9 mouse cellular contexts compared by ENCODE assay signal in the genomic region with DNA sequence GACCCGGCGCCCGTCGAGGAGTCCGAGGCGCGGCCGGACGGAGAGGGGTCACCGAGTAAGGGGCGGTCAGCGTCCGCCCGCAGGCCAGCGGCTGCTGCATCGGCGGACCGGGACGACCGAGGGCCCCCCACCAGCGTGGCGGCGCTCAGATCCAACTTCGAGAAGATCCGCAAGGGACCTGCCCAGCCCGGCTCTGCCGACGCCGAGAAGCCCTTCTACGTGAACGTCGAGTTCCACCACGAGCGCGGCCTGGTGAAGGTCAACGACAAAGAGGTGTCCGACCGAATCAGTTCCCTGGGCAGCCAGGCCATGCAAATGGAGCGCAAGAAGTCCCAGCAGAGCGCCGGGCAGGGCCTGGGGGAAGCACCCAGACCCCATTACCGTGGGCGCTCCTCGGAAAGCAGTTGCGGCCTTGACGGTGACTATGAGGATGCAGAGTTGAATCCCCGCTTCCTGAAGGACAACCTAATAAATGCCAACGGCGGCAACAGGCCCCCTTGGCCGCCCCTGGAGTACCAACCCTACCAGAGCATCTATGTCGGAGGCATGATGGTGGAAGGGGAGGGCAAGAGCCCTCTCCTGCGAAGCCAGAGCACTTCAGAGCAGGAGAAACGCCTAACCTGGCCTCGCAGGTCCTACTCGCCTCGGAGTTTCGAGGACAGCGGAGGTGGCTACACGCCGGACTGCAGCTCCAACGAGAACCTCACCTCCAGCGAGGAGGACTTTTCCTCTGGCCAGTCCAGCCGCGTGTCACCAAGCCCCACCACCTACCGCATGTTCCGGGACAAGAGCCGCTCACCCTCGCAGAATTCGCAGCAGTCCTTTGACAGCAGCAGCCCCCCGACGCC. TPM values are rescaled to one million over a fixed set of nuclear protein-coding genes. Genes with fewer than 3 reads are reported as not detected.
DNase-seq lines count a peak whose midpoint lies in the region; ATAC-seq and TF ChIP-seq lines count a peak whose summit lies in the region.
"Had no signal": no experiment of that assay in that cellular context is flagged by ENCODE, and none has a peak within 500 bp of the region (broad histone marks: within the 10 kb centered on the region; RNA-seq: fewer than 3 reads in every experiment).

No protein-coding gene starts in this region.

- peak overlapping the region; percentile 30; the same call in 1 of the 2 replicates for H3K27ac ChIP-seq in lung, embryonic 14.5 days (ENCODE audit: low read depth)
- H3K27ac ChIP-seq in forebrain, postnatal 0 days (ENCODE audit: low read depth, low read length), result peak overlapping the region; percentile 88; the same call in 1 of the 2 replicates

- peaks cover under 1% of the 10 kb centered on the region; the same call in 1 of the 2 replicates for H3K36me3 ChIP-seq in lung, embryonic 14.5 days (ENCODE audit: insufficient read depth)
- H3K36me3 ChIP-seq in forebrain, postnatal 0 days (ENCODE audit: insufficient read depth), result 0 out of 2 replicates have a peak, but pooled peaks cover 4% of the 10 kb centered on the region

- ATAC-seq in lung, embryonic 14.5 days (ENCODE audit: insufficient read depth), result no peak
- ATAC-seq in forebrain, postnatal 0 days, result no peak

- H3K9ac ChIP-seq in lung, embryonic 14.5 days, result peak overlapping the region; percentile 76
- H3K9ac ChIP-seq in forebrain, postnatal 0 days, result peak overlapping the region; percentile 87

- no peaks in the 10 kb centered on the region for H3K27me3 ChIP-seq in lung, embryonic 14.5 days (ENCODE audit: insufficient read depth, low read length)
- no peaks in the 10 kb centered on the region for H3K27me3 ChIP-seq in forebrain, postnatal 0 days (ENCODE audit: insufficient read depth, low read length)

- H3K4me1 ChIP-seq in lung, embryonic 14.5 days (ENCODE audit: insufficient read depth), result peaks cover 20% of the 10 kb centered on the region
- H3K4me1 ChIP-seq in forebrain, postnatal 0 days (ENCODE audit: insufficient read depth), result peaks cover 37% of the 10 kb centered on the region

- H3K4me3 ChIP-seq in lung, embryonic 14.5 days (ENCODE audit: low read depth, low read length), result peak overlapping the region; percentile 85
- H3K4me3 ChIP-seq in forebrain, postnatal 0 days (ENCODE audit: low read depth, low read length), result peak overlapping the region; percentile 94

- 2% methylated on average over 71 of the region's 71 CpGs for WGBS in lung, embryonic 14.5 days
- 2% methylated on average over 71 of the region's 71 CpGs for WGBS in forebrain, postnatal 0 days

- TF ChIP-seq CTCF in lung, embryonic 14.5 days (IDR thresholded peaks at IDR 0.05; ENCODE audit: low read depth), result no peak
- TF ChIP-seq CTCF in forebrain, postnatal 0 days (IDR thresholded peaks at IDR 0.05; ENCODE audit: low read depth), result no peak

- peak overlapping the region; percentile 94 for H3K4me2 ChIP-seq in lung, embryonic 14.5 days
- H3K4me2 ChIP-seq in forebrain, postnatal 0 days (ENCODE audit: low read depth), result peak overlapping the region; percentile 88

- no peaks in the 10 kb centered on the region for H3K9me3 ChIP-seq in lung, embryonic 14.5 days (ENCODE audit: low read depth, low read length)
- no peaks in the 10 kb centered on the region for H3K9me3 ChIP-seq in forebrain, postnatal 0 days (ENCODE audit: low read length)

- peak; percentile 45 for DNase-seq in lung, embryonic 14.5 days
- DNase-seq in lung, postnatal 25 days (ENCODE audit: low spot score), result no peak
- peak; percentile 48 to 61 for DNase-seq in adrenal gland, postnatal 36 days
- DNase-seq in forebrain, postnatal 0 days, result peak; percentile 30
- peak; percentile 44 for DNase-seq in kidney, adult 9 months
- peak; percentile 37 for DNase-seq in mesoderm, embryonic 11.5 days (ENCODE audit: low read depth, low spot score)
- peak; percentile 16 for DNase-seq in thymus, postnatal 25 days
- DNase-seq in layer of hippocampus, adult 18-20 months (ENCODE audit: low spot score in 2 of 2), result no peak

RNA-seq across cellular contexts. Expression of a gene that starts 1.2 kb away (rescaled TPM):
- polyA plus RNA-seq in lung, embryonic 14.5 days (2014; fragmentation: Nextera tagmentation; extraction: Ambion mirVana), result 10.9 and 11.5 TPM in 2 replicates
- total RNA-seq in adrenal gland, postnatal 36 days (2021), result 10 to 100 TPM; 33.8 to 47.7 TPM
- total RNA-seq in forebrain, postnatal 0 days (2014; rRNA removed), result 44.9 and 49.6 TPM in 2 replicates
- 6.9 and 10.1 TPM in 2 replicates for polyA plus RNA-seq in forebrain, postnatal 0 days (2015; fragmentation: Nextera tagmentation; extraction: Ambion mirVana)
- total RNA-seq in layer of hippocampus, adult 18-20 months (2021), result 100 to 1,000 TPM; 132 to 133 TPM

RNA-seq across cellular contexts. Expression of a gene that starts 24.7 kb away (rescaled TPM):
- polyA plus RNA-seq in lung, embryonic 14.5 days (2014; fragmentation: Nextera tagmentation; extraction: Ambion mirVana), result 12.8 and 14.8 TPM in 2 replicates
- 10 to 100 TPM; 11.9 to 14.9 TPM for total RNA-seq in adrenal gland, postnatal 36 days (2021)
- total RNA-seq in forebrain, postnatal 0 days (2014; rRNA removed), result 20.1 and 24.4 TPM in 2 replicates
- 17.9 and 26.8 TPM in 2 replicates for polyA plus RNA-seq in forebrain, postnatal 0 days (2015; fragmentation: Nextera tagmentation; extraction: Ambion mirVana)
- total RNA-seq in layer of hippocampus, adult 18-20 months (2021), result 10 to 100 TPM; 28.6 to 30.5 TPM

RNA-seq across cellular contexts. Expression of a gene that starts 29.2 kb away (rescaled TPM):
- not detected in 2 replicates for polyA plus RNA-seq in lung, embryonic 14.5 days (2014; fragmentation: Nextera tagmentation; extraction: Ambion mirVana)
- total RNA-seq in adrenal gland, postnatal 36 days (2021), result under 1 TPM; 0.56 TPM
- 0.23 and 0.24 TPM in 2 replicates for total RNA-seq in forebrain, postnatal 0 days (2014; rRNA removed)
- polyA plus RNA-seq in forebrain, postnatal 0 days (2015; fragmentation: Nextera tagmentation; extraction: Ambion mirVana), result 0.90 and 1.1 TPM in 2 replicates
- total RNA-seq in layer of hippocampus, adult 18-20 months (2021), result under 1 TPM; 0.68 to 0.87 TPM
- total RNA-seq: common myeloid progenitor, adult 5-6 weeks had no signal

Comparison
In these comparisons a context has a peak if more than half of its experiments do, and no peak if none do; other contexts are left out.
1. DNase-seq: peak in lung, embryonic 14.5 days (single experiment), adrenal gland, postnatal 36 days (2 of 2), forebrain, postnatal 0 days (single experiment), kidney, adult 9 months (single experiment), mesoderm, embryonic 11.5 days (single experiment) and thymus, postnatal 25 days (single experiment); none in lung, postnatal 25 days (single experiment) and layer of hippocampus, adult 18-20 months (0 of 2).